Mouse (Mus musculus): ENCODE data around the gene Tbx3. TPM values are rescaled to one million over a fixed set of nuclear protein-coding genes. Genes with fewer than 3 reads are reported as not detected.

Gene Tbx3
- polyA plus RNA-seq, 1 experiment from 2014 or later: 6.8 TPM

DNA sequence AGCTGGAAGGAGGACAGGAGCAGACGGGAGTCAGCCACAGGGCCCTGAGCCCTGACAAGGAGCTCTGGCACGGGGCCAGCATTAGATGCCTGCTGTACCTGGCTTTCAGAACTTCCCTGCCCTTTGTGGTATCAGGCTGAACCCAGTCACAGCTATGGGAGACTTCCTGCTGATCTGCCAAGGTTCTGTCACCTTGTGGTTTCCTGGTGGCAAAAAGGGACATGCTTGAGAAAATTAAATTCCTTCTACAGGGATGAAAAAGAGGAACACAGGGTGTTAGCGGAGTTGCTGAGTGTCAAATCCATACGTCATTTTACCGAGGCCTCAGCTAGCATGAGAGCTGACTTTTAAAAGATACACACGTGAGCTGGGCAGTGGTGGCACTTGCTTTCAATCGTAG lies 62.5 kb downstream of the Tbx3 start:
- no peak for DNase-seq (ENCODE audit: low spot score)
- WGBS: 25% methylated on average over 7 of the region's 7 CpGs

More for the DNA sequence above, 62.5 kb downstream of the Tbx3 start:
- Histone ChIP-seq H3K27ac (replicated peaks) (no peak overlapping the region), H3K9ac (ENCODE audit: low read length) (no peak overlapping the region), H3K36me3 (ENCODE audit: control insufficient read depth, insufficient read depth, low read length) (no peaks in the 10 kb centered on the region), H3K4me3 (ENCODE audit: low read depth, low read length) (no peak overlapping the region), H3K4me2 (replicated peaks; ENCODE audit: low read depth) (no peak overlapping the region), H3K27me3 (ENCODE audit: control insufficient read depth, insufficient read depth, low read length) (no peaks in the 10 kb centered on the region), H3K4me1 (replicated peaks; ENCODE audit: control insufficient read depth, insufficient read depth) (no peaks in the 10 kb centered on the region), H3K9me3 (ENCODE audit: control insufficient read depth, low read length) (no peaks in the 10 kb centered on the region)
- TF ChIP-seq EP300 (optimal IDR thresholded peaks at IDR 0.05): no peak
- no peak for TF ChIP-seq CTCF (IDR thresholded peaks at IDR 0.05; ENCODE audit: low read depth)
- ATAC-seq (ENCODE audit: low FRiP score, low TSS enrichment): no peak

Other genes with a start within 250 kb of the Tbx3 start
- gene Tbx5, start 162.0 kb downstream of the Tbx3 start, polyA plus RNA-seq (2015; fragmentation: Nextera tagmentation; extraction: Ambion mirVana): 0.05 and 0.27 TPM in 2 replicates

Measured in stomach, postnatal 0 days (tissue).